Mouse (Mus musculus): ENCODE results near the gene Mob3a. TPM values are rescaled to one million over a fixed set of nuclear protein-coding genes. Genes with fewer than 3 reads are reported as not detected.

Gene Mob3a
- total and polyA plus RNA-seq, 2 experiments: 3.5 to 6.1 TPM

DNA sequence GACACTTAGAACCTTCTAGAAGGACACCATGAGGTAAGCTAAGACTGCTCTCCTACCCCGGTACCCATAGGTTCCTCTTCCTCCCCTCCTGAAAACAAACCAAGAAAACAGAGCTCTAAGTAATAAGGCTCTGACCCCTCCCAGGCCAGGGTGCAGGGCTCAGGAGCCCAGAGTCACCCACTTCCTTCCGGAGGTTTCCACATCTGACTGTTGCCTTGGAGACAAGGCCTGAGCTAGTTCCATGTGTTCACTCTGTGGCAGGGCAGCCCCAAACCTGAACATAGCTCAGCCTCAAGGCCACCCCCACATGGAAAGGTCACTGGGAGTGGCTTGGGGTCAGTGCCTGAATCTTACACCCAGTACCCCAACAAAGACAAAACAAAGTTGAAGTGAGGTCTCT lies 6.6 kb downstream of the Mob3a start:
- DNase-seq (ENCODE audit: extremely low read depth, low read depth, low spot score): peak; percentile 53
- no peaks in the 10 kb centered on the region for H3K36me3 ChIP-seq (ENCODE audit: control insufficient read depth, insufficient read depth, low read length)
- H3K79me2 ChIP-seq (ENCODE audit: control insufficient read depth, insufficient read depth, low read length): peaks cover 3% of the 10 kb centered on the region; the same call in 1 of the 2 replicates
- H3K27me3 ChIP-seq (ENCODE audit: control insufficient read depth, insufficient read depth, low read length): no peaks in the 10 kb centered on the region
- H3K27ac ChIP-seq (replicated peaks; ENCODE audit: insufficient read depth, low read depth, low read length): peak overlapping the region; percentile 70
- no peaks in the 10 kb centered on the region for H3K4me1 ChIP-seq (ENCODE audit: control insufficient read depth, insufficient read depth, low read length)
- 48% methylated on average over 2 of the region's 2 CpGs for WGBS
- TF ChIP-seq CTCF (IDR thresholded peaks at IDR 0.05; ENCODE audit: low read depth, low read length) (no peak), POLR2A (IDR thresholded peaks at IDR 0.05; ENCODE audit: extremely low read depth, insufficient read depth, low read length) (no peak)
- H3K4me3 ChIP-seq (ENCODE audit: insufficient read depth, low read depth, low read length): no peak overlapping the region
- H3K9ac ChIP-seq (ENCODE audit: low read depth, low read length): no peak overlapping the region

DNA sequence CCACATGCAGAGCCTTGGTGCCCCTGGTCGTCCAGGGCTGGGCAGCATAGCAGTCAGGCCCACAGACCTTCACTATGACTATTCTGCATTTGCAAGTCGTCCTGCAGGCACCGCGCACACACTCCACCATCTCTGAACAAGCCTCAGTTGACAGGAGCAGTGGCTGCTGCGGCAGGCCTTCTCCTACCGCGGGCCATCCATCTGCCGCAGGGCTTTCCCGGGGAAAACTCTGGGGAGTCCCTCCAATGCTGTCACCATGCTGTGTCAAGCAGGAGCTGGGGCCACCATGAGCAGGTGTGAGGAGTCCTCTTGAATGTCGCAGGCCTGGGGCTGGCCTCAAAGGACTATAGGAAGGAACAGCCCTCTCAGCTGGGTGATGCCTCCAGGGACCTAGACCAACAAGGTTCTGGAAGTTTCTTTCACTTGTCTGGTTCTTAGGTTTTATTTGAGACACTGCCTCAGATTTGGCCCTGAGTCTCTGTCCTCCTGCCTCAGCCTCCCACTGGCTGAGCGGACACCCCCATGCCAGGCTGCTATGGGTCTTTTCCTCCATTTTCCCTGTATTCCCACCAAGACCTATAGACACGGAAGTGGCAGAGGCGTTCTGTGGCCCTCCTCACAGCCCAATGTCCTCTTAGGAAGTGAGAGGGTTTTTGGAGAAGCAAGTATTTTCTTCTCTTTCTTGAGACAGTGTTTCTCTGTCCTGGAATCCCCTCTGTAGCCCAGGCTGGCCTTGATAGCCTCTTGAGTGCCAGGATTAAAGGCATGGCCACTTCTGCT lies 7.4 kb downstream of the Mob3a start:
- no peaks in the 10 kb centered on the region for H3K36me3 ChIP-seq (ENCODE audit: control insufficient read depth, insufficient read depth, low read length)
- TF ChIP-seq POLR2A (IDR thresholded peaks at IDR 0.05; ENCODE audit: extremely low read depth, insufficient read depth, low read length): no peak
- no peak for TF ChIP-seq CTCF (IDR thresholded peaks at IDR 0.05; ENCODE audit: low read depth, low read length)
- H3K4me1 ChIP-seq (ENCODE audit: control insufficient read depth, insufficient read depth, low read length): no peaks in the 10 kb centered on the region
- peak overlapping the region; percentile 70 for H3K27ac ChIP-seq (replicated peaks; ENCODE audit: insufficient read depth, low read depth, low read length)
- DNase-seq (ENCODE audit: extremely low read depth, low read depth, low spot score): no peak
- no peak overlapping the region for H3K4me3 ChIP-seq (ENCODE audit: insufficient read depth, low read depth, low read length)
- 90% methylated on average over 13 of the region's 13 CpGs for WGBS
- H3K9ac ChIP-seq (ENCODE audit: low read depth, low read length): no peak overlapping the region
- no peaks in the 10 kb centered on the region; the same call in 1 of the 2 replicates for H3K79me2 ChIP-seq (ENCODE audit: control insufficient read depth, insufficient read depth, low read length)
- no peaks in the 10 kb centered on the region for H3K27me3 ChIP-seq (ENCODE audit: control insufficient read depth, insufficient read depth, low read length)

GRCm38 (mm10) chr10:80693401-80694045 lies 8.3 kb downstream of the Mob3a start:
- Histone ChIP-seq H3K36me3 (ENCODE audit: control insufficient read depth, insufficient read depth, low read length) (no peaks in the 10 kb centered on the region), H3K27ac (replicated peaks; ENCODE audit: insufficient read depth, low read depth, low read length) (no peak overlapping the region), H3K27me3 (ENCODE audit: control insufficient read depth, insufficient read depth, low read length) (no peaks in the 10 kb centered on the region), H3K4me1 (ENCODE audit: control insufficient read depth, insufficient read depth, low read length) (no peaks in the 10 kb centered on the region), H3K79me2 (ENCODE audit: control insufficient read depth, insufficient read depth, low read length) (no peaks in the 10 kb centered on the region; the same call in 1 of the 2 replicates), H3K9ac (ENCODE audit: low read depth, low read length) (no peak overlapping the region), H3K4me3 (ENCODE audit: insufficient read depth, low read depth, low read length) (no peak overlapping the region)
- no peak for TF ChIP-seq POLR2A (IDR thresholded peaks at IDR 0.05; ENCODE audit: extremely low read depth, insufficient read depth, low read length)
- no peak for TF ChIP-seq CTCF (IDR thresholded peaks at IDR 0.05; ENCODE audit: low read depth, low read length)
- DNase-seq (ENCODE audit: extremely low read depth, low read depth, low spot score): no peak
- 86% methylated on average over 12 of the region's 12 CpGs for WGBS

DNA sequence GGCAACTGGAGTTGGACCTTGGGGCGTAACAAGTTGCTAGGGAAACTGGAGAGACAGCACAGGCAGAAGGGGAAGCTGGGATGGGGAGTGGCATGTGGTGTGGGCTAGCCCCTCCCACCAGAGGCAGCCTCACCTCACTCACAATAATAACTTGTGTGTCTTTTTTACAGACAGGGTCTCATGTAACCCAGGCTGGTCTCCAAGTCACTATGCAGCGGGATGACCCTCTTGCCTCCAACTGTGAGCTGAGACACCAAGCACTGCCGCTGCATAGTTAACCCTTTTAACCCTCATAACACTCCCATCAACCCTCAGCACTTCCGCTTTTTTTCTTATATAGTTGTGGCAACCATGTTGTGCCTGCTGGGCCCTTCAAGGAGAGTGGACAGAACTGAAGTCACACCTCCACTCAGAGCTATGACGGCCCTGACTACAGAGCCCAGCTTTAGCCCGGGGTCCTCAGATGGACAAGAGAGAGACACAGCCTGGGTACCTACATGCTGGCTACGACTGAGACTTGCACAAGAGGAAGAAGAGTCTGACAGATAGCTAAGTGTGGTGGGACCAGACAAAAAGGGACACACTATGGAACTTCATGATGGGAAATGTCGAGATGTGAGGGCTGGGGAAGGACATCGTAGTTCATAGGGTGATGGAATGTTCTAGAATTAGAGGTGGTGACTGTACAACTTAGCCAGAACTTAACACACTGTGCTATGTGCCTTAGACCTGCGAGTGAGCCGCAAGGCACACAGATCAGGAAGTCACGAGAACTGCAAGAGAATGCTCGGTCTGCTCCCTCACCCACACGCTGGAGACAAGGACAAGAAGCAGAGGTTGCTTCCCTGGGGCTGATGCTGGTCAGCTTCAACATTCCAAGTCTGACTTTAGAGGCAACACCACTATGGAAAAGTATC lies 9.3 kb downstream of the Mob3a start:
- no peaks in the 10 kb centered on the region for H3K36me3 ChIP-seq (ENCODE audit: control insufficient read depth, insufficient read depth, low read length)
- no peaks in the 10 kb centered on the region for H3K27me3 ChIP-seq (ENCODE audit: control insufficient read depth, insufficient read depth, low read length)
- WGBS: 82% methylated on average over 14 of the region's 14 CpGs
- H3K4me3 ChIP-seq (ENCODE audit: insufficient read depth, low read depth, low read length): no peak overlapping the region
- no peaks in the 10 kb centered on the region; the same call in 1 of the 2 replicates for H3K79me2 ChIP-seq (ENCODE audit: control insufficient read depth, insufficient read depth, low read length)
- H3K4me1 ChIP-seq (ENCODE audit: control insufficient read depth, insufficient read depth, low read length): no peaks in the 10 kb centered on the region
- DNase-seq (ENCODE audit: extremely low read depth, low read depth, low spot score): no peak
- no peak for TF ChIP-seq POLR2A (IDR thresholded peaks at IDR 0.05; ENCODE audit: extremely low read depth, insufficient read depth, low read length)
- no peak for TF ChIP-seq CTCF (IDR thresholded peaks at IDR 0.05; ENCODE audit: low read depth, low read length)
- 0 out of 2 replicates have a peak overlapping the region, but pooled peaks have one; percentile 24 for H3K27ac ChIP-seq (replicated peaks; ENCODE audit: insufficient read depth, low read depth, low read length)
- H3K9ac ChIP-seq (ENCODE audit: low read depth, low read length): no peak overlapping the region

DNA sequence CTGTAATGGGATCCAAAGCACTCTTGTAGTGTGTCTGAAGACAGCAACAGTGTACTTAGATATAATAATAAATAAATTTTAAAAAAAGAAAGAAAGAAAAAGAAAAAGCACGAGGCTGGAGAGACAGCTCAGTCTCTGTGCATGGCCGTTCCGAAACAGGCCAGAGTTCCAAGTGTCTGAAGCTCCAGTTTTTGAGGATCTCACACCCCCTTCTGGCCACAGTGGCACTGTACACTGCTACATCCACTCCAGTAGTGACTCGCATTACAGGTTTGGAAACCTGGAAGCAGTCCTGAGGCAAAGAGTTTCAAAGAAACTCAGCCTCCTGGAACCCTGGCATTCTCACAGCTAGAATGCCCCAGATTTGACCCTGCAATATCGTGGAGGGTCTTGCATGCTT lies 13.9 kb downstream of the Mob3a start:
- H3K4me1 ChIP-seq (ENCODE audit: control insufficient read depth, insufficient read depth, low read length): peaks cover 3% of the 10 kb centered on the region; the same call in 1 of the 2 replicates
- WGBS: 15% methylated on average over 5 of the region's 5 CpGs
- no peak overlapping the region for H3K4me3 ChIP-seq (ENCODE audit: insufficient read depth, low read depth, low read length)
- no peaks in the 10 kb centered on the region for H3K27me3 ChIP-seq (ENCODE audit: control insufficient read depth, insufficient read depth, low read length)
- peak; percentile 72 for DNase-seq (ENCODE audit: extremely low read depth, low read depth, low spot score)
- TF ChIP-seq CTCF (IDR thresholded peaks at IDR 0.05; ENCODE audit: low read depth, low read length) (peak; percentile 79), POLR2A (IDR thresholded peaks at IDR 0.05; ENCODE audit: extremely low read depth, insufficient read depth, low read length) (no peak)
- H3K79me2 ChIP-seq (ENCODE audit: control insufficient read depth, insufficient read depth, low read length): no peaks in the 10 kb centered on the region
- no peak overlapping the region for H3K27ac ChIP-seq (replicated peaks; ENCODE audit: insufficient read depth, low read depth, low read length)
- no peaks in the 10 kb centered on the region for H3K36me3 ChIP-seq (ENCODE audit: control insufficient read depth, insufficient read depth, low read length)
- no peak overlapping the region for H3K9ac ChIP-seq (ENCODE audit: low read depth, low read length)
